Mouse (Mus musculus) brain, embryonic 14.5 days (tissue): ENCODE results near the gene Dst. TPM values are rescaled to one million over a fixed set of nuclear protein-coding genes. Genes with fewer than 3 reads are reported as not detected.
"Not testable (repeated sequence)": the region's sequence is repeated elsewhere in the genome, so short reads cannot be mapped to it uniquely, and the experiment has no call there.

Experiments
- DNase-seq: peaks from one replicate; pipeline ENCODE4 v3.0.0-alpha.2; 2011; ENCODE audit warnings: low read depth
- CTCF ChIP-seq: fragments of 200-500 bp; IDR thresholded peaks from 2 replicates; pipeline ENCODE4 v1.5.1; 2012; ENCODE audit warnings: inconsistent platforms, mild to moderate bottlenecking, moderate library complexity, borderline replicate concordance; ENCODE audit not compliant: insufficient read depth, insufficient read length; ENCODE audit errors: extremely low read depth
- POLR2A ChIP-seq: fragments of 200-500 bp; IDR thresholded peaks from 2 replicates; pipeline ENCODE4 v1.6.1; 2012; ENCODE audit warnings: mild to moderate bottlenecking, inconsistent platforms, borderline replicate concordance; ENCODE audit not compliant: poor library complexity, insufficient read depth, insufficient read length, severe bottlenecking; ENCODE audit errors: extremely low read depth
- polyA plus RNA-seq: library from polyadenylated mRNA; depleted of rRNA; stranded (reverse); fragments of >200 nt; gene quantifications from 2 replicates; pipeline ENCODE4 v1.2.3, GENCODE M21; 2012

Gene Dst
- polyA plus RNA-seq, 1 experiment: 96.0 TPM

DNA sequence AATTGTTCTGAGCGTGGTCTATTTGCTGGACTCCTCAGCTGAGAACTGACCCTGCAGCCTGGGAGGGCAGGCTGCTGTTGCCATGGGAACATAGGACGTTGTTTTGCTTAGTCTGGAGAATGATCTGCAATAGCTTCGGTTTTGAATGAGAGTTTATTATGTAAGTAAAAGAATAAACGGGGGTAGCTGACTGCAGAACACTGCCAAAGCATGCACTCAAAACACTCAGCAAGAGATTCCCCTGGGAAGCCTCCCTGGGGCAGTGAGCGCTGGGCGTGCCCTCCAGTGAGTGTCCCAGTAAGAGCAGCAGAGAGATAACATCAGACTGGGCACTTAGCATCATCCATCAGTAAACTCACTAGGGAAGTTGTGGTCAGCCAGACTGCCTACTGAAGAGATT lies 152.4 kb downstream of the Dst start:
- DNase-seq: peak; percentile 71
- TF ChIP-seq CTCF (no peak), POLR2A (no peak)

GRCm38 (mm10) chr1:34061078-34061477 lies 153.1 kb downstream of the Dst start:
- TF ChIP-seq CTCF (peak; percentile 67), POLR2A (no peak)
- DNase-seq: peak; percentile 76

DNA sequence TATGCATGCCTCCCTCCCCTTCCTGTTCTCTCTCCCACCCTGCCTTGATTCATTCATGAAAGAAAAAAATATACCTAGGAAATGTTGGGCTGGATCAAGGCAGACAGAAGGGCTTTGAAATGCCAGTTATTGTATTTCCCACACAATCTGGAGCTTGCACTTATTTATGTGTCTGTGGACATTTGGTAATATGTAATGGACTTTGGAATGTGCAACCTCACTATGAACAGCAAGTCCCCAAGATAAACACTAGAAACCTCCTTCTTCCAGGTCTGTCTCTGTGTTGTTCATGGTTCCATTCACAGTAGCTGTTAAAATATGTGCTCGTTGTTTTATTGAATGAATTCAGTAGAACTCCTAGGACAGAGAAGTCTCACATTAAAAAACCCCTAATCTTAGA lies 153.8 kb downstream of the Dst start:
- TF ChIP-seq POLR2A (no peak), CTCF (no peak)

DNA sequence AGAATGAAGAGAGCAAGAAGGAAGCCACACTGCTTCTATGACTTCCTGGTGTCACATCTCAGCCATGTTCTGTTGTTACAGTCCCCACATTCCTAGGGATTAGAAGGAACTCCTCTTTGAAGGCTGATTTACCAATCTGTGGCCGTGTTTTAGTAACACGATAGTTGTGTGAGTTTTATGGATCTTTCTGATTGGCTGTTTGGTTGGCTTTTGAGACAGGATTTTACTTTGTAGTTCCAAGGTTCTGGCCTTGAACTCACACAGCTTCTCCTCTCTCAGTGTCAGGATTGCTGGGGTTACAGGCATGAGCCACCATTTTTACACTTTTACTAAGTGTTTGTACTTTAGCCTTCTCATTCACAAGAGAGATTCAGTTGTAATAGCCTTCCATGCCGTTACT lies 155.9 kb downstream of the Dst start:
- no peak for DNase-seq
- TF ChIP-seq CTCF (no peak), POLR2A (no peak)

More for the DNA sequence above, 153.8 kb downstream of the Dst start:
- DNase-seq: no peak

DNA sequence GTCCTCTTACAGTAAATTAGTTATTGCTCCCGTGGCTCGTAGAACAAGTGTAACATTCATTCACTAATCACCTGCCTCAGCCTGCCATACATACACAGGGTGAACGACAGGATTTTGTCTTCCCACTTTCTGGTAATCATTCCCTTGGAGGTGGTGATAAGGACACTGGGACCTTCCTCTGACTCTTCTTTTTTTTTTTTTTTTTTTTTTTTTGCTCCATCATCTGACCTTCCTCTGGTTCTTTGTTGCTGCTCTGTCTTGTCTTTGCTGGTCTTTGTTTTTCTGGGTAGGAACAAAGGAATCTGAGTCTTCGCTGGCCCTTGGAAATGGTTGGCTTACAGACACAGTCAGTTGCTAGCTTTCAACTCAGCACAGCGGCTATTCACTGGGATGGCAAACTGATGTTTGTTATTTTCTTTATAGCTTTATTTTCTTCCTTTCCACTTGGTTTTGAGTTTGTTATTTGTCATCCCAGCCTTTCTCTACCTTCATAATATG lies 157.6 kb downstream of the Dst start:
- no peak for DNase-seq

DNA sequence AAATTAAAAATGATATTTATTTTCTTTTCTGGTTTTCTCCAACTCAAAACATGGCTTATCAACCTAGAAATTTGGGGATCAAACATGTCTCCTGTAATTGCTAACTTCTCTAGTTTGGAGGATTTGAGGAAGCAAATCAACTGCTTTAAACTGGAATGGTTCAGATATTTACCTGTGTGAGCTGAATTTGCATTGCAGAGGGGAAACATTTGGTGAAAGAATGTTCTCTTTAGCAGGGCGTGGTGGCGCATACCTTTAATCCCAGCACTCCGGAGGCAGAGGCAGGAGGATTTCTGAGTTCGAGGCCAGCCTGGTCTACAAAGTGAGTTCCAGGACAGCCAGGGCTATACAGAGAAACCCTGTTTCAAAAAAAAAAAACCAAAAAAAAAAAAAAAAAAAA lies 158.4 kb downstream of the Dst start:
- not testable (repeated sequence) for DNase-seq

More for the DNA sequence above, 157.6 kb downstream of the Dst start:
- TF ChIP-seq POLR2A (no peak), CTCF (no peak)

GRCm38 (mm10) chr1:34068341-34068740 lies 160.3 kb downstream of the Dst start:
- TF ChIP-seq POLR2A (no peak), CTCF (peak; percentile 41; the same call in 1 of the 2 replicates)
- no peak for DNase-seq

DNA sequence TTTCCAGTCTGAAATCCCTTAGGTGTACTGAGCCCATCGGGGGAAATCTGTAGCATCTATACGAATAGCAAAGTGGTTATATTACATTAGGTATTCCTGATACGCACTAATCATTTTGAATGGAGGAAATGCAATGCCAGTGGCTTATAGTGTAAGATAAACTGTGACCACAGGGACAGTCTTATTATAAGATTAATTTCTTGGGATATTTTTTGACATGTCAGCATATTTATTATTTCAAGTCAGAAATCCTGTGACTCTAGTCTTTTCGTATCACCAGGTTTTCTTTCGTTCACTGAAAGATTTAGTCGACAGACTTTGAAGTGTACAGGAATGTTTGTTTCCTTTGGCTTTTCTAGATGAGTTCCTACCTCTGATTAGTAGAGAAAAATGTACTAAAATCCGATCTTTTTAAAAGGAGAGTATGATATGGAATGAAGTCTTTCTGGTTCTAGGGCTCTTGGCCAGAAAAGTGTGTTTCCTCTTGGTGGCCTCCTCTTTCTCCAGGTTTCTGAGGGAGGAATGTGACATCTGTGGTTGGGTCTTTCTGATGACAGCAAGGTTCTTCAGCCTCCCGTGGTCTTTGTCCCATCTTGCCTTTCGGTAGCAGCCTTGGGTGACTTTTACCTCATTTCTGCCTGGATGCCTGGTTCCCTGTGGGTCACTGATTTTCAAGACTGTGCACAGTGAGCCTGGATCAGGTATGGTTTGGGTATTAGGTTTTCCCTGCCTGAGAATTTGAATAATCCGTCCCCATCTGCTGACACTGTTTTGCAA lies 161.7 kb downstream of the Dst start:
- TF ChIP-seq CTCF: no peak
- no peak for TF ChIP-seq POLR2A
- DNase-seq: no peak

DNA sequence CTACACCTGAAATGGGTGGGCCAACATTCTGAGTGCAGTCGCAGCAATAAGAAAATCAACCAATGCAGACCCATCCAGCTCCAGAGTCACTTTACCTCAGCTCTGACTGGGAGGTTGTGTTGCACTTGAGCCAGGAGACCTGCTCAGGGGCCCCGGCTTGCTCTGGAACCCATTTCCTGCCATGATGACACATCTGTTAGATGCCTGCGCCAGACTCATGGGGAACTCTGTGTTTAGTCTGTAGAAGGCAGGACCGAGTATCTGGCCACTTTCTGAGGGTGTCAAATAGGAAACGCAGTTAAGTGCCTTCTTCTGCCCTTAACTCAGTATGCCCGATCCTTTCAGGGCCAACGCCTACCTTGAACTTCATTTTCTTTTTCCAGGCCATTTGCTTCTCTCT lies 162.4 kb downstream of the Dst start:
- TF ChIP-seq POLR2A: no peak
- no peak for TF ChIP-seq CTCF
- DNase-seq: no peak

DNA sequence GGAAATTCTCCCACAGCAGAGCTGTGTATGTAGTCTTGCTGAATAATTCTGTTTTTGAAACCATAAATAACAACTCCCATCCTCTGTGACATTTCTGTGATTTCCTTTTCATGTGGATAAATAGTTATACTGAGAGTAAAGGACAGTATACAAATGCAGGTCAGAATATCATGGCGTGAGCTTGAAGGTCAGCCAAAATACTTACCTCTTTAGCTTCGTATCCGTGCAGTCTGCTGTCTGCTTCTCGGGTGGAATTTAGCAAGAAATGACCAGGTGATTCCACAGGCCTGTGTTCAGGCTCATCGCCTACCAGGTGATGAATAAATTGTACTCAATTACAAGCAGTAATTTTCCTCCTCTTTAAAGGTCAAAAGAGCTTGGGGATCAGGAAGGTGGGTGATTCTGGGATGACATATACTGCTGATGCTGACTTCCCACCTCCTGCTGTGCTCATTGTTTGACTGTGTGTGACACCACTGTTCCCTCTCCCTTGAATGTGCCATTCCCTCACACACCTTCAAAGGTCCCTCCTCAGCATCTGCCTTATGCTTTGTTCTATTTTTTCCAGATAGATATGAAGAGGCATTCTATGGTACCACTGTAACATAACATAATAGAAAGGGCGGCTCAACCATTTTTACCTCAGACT lies 163.1 kb downstream of the Dst start:
- TF ChIP-seq CTCF (no peak), POLR2A (no peak)
- no peak for DNase-seq

- DNase-seq: no peak
- no peak for TF ChIP-seq CTCF
- no peak for TF ChIP-seq POLR2A
These were observed 164.2 kb downstream of the Dst start for GRCm38 (mm10) chr1:34072262-34072661.

DNA sequence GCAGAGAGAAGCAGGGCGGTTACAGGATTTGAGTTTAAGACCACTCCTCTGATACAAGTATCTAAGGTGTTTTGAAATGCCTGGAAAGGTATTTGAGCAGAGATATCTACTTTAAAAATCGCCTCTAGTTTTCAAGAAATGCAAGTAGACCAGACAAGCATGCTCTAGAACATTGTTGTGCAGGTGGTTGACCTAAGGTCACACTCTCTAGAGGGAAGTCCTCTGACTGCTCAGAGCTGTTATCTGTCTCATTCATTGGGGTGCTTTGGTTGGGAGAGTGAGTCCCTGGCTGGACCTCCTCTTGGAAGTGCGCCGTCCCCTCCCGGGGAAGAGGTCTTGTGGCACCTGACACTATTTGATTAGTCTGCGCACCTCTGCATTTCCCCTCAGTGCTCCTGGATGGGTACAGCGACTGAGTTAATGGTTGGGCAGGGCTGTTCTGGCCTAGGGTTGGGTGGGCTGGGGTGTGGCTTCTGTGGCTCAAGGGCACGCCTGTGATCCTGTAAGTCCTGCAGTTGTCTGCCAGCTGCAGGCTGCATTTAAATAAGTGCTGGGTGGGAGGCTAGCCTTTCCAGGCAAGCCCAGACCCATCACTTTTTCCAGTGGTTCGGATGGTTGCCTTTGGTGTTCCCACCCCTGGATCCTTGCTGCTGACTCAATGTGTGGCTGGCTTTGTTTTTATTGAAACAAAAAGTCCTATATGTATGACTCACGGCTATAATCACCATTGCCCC lies 165.6 kb downstream of the Dst start:
- no peak for TF ChIP-seq CTCF
- no peak for TF ChIP-seq POLR2A

More for the DNA sequence above, 165.6 kb downstream of the Dst start:
- no peak for DNase-seq
